Mouse (Mus musculus) megakaryocyte, adult 5-6 weeks (primary cell): ENCODE measurements at regions not wholly inside any gene's neighbourhood (a gene's known extent, or its start where the extent isn't known, plus 50 kb on each side); places are given as distances from the start of the nearest gene placed in this dataset.

ENCODE experiments used
- ATAC-seq: 2 replicates; pipeline ENCODE4 v1.8.0; 2016; ENCODE audit warnings: mild to moderate bottlenecking, inconsistent platforms; ENCODE audit not compliant: poor library complexity, severe bottlenecking

- no peak for ATAC-seq
These were observed 121.1 kb upstream of the Cdkn3 start for GRCm38 (mm10) chr14:46639116-46639826.

GRCm38 (mm10) chr14:46638516-46638915 is 121.8 kb upstream of the Cdkn3 start:
- no peak for ATAC-seq

- ATAC-seq, result no peak
These were observed 123.1 kb upstream of the Cdkn3 start for GRCm38 (mm10) chr14:46637240-46637639.

DNA sequence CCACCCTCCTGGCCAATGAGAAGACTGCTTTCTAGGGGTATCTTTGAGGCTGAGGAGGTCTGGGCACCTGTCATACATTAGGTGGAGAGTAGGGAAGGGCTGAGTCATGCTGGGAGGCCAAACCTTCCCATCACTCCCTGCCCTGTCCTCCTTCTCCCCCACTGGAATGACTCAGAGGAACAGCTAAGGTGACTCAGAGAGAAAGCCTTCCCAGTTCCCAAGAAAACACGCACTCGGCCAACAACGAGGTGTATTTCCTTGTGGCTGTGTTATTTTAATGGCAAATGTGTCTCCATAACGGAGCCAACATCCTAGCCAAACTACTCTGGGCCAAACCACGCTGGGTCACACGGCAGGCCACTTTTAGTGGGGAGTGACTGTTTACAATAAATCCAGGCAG is 124.0 kb upstream of the Cdkn3 start:
- ATAC-seq, result no peak

GRCm38 (mm10) chr14:46635322-46635721 is 125.0 kb upstream of the Cdkn3 start:
- no peak for ATAC-seq

GRCm38 (mm10) chr14:46634656-46635244 is 125.6 kb upstream of the Cdkn3 start:
- no peak for ATAC-seq

DNA sequence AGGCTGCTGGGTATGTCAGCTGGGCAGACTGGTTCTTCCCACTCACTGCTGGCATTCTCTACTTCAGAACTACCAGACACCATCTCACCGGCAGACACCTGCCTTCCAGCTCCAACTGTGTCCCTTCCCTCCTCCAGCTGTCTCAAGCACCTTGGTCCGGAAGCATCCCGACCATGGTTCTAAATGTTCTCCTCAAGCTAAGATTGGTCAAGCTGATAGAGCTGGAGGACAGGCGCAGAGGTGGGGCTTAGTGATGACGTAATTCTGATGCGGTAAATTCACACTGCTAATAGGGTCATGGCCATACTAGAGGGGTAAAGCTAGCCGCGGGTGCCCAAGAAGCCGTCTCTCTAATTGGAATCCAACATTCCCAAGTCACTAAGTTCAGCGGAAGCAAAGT is 126.1 kb upstream of the Cdkn3 start:
- ATAC-seq, result no peak

DNA sequence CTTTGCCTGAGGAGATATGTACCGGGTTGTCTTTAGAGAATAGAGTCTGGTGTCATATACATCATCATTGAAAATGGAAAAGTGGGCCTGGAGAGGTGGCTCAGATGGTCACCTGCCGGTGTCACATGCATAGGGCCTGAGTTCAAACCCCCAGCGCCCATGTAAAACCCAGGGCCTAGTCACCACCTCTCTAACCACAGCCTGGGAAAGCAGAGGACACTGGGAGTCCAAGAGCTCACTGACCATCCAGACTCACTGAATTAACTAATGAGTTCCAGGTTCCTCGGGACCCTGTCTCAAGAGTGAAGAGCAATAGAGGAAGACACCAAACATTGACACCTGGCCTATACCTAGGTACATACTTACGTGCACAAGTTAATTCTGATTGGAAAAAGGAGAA is 132.7 kb upstream of the Cdkn3 start:
- ATAC-seq, result no peak

GRCm38 (mm10) chr14:46625760-46626159 is 134.6 kb upstream of the Cdkn3 start:
- ATAC-seq, result no peak

DNA sequence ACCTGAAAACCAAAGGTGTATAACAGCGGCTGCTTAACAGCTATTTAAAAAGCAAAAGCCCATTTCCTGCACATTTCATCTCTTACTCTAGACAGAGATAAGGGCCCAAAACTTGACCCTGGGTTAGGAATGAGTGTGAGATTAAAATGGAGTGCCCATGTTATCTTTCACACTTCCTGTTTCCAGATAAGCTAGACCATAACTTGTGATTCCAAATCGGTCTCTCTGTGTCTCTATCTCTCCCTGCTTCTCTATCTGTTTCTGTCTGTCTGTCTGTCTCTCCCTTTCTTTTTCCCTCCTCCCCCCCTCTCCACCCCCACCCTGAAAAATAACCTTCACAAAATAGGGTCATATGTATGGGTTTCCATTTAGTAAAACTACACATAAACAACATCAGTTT is 136.7 kb upstream of the Cdkn3 start:
- no peak for ATAC-seq

- ATAC-seq, result no peak
These were observed 144.3 kb upstream of the Cdkn3 start for GRCm38 (mm10) chr14:46616030-46616429.

GRCm38 (mm10) chr14:46614936-46615335 is 145.4 kb upstream of the Cdkn3 start:
- no peak for ATAC-seq

DNA sequence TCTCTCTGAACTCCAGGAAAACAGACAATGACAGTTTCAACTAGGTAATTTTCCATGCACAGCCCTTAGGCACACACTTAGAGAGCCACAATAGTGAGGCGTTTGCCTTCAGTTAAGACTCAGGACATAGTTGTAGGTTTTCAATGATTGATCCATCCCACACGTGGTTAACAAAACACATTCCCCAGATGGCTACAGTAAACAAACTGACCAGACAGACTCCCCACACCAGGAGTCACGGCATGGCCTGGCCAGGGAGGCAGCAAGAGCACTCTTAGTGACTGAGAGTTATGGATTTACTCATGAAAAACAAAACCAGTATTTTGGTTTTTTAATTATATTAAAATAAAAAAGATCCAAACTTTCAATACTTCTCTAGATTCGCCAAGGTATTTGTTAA is 146.6 kb upstream of the Cdkn3 start:
- ATAC-seq, result no peak

- no peak for ATAC-seq
These were observed 147.1 kb upstream of the Cdkn3 start for GRCm38 (mm10) chr14:46613211-46613610.

- no peak for ATAC-seq
These were observed 147.8 kb upstream of the Cdkn3 start for GRCm38 (mm10) chr14:46612584-46612983.

- ATAC-seq, result no peak
These were observed 149.4 kb upstream of the Cdkn3 start for GRCm38 (mm10) chr14:46610926-46611325.

GRCm38 (mm10) chr14:46610226-46610855 is 150.0 kb upstream of the Cdkn3 start:
- ATAC-seq, result no peak

DNA sequence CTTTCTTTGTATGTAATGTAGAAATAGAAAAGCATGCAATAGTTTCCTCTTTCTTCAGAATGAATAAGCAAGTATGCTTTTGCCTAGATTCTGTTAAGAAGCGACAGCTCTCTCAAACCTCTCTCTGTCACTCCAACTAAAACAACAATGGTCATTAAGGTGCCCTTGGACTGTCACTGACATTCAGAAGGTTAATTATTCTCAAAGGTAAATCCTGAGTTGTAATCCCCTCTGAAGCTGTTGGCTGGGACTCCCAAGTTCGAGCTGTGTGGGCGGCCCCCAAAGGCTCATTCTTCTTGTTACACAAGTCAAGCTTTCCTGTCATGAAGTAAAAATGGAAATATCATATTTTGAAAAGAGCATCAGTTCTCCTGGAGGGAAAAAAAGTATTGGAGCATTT is 153.6 kb upstream of the Cdkn3 start:
- ATAC-seq, result no peak

GRCm38 (mm10) chr14:46606037-46606436 is 154.3 kb upstream of the Cdkn3 start:
- ATAC-seq, result no peak

DNA sequence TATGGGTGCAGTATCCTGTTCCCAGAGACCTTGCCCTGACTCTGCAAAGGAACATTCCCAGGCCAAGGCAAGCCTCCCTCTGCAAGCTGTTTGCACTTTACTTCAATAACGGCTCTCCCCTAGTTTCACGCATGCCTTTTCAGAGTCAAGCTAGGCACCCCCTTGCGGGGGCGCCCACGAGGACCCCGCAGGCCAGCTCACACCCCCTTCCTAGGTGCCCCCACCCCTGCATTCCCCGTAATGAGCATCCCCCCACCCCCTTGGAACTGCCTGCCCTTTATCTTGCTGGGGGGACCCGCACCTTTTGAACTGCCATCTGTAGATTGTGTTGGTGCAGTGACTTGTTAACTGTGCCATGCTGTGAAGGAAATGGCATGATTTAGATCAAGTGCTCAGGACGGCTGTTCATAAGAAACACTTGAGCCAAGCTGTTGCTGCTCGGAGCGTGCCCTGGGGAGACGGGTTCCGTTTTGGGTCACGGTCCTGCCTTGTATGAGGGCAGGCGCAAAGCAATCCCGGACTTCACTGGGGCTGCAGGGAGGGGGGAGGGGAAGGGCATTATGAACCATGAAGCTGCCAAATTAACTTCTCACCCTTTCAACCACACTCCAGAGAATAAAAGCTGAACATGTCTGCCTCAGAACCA is 155.3 kb upstream of the Cdkn3 start:
- no peak for ATAC-seq

DNA sequence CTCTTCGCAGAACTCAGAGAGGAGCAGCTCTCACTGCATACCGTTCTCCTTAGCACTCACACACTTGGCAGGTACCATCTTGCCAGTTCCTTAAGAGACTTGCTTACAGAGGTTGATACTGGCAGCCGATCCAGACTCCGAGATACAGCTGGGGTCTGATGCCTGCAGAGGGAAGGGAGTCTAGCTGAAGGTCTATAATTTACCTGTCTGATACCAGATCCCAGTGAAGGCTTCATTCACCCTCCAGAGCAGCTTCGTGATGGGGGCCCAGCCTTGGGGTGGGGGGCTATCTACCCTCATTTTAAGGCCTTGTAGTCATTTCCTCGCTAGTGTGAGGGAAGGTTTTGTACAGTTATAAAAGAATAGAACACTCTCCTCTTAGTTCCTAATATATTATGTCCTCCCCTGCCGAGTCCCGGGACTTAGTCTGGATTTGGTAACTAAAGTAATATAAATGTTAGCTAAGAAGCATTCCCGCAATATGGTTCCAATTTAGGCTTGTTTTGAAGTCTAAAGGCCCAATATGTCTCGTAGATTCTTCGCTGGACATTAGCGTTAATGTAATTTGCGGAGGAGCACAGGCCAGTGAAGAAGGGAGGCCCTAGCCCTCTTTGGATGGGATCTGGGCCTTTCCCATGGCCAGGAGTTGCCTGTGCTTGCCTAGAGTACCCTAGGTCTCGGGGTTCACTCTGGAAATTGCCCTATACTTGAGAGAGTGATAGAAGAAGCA is 156.0 kb upstream of the Cdkn3 start:
- no peak for ATAC-seq
